Mouse (Mus musculus) liver, embryonic 12.5 days (tissue): Measurements from ENCODE around the gene Tmcc3. TPM values are rescaled to one million over a fixed set of nuclear protein-coding genes. Genes with fewer than 3 reads are reported as not detected.

Source experiments
- ATAC-seq: fragments of 200-750 bp; cut with Nextera tagmentation; 2 replicates; pipeline ENCODE4 v1.8.0; 2017; ENCODE audit warnings: moderate number of reproducible peaks, mild to moderate bottlenecking, moderate library complexity
- H3K27ac ChIP-seq: fragments of 300-500 bp; sonication (generic); 2 replicates; pipeline ENCODE4 v1.5.1; 2016; ENCODE audit warnings: mild to moderate bottlenecking
- H3K27me3 ChIP-seq: fragments of 300-500 bp; sonication (generic); replicated peaks from 2 replicates; pipeline ENCODE4 v1.6.1; 2016; ENCODE audit warnings: mild to moderate bottlenecking, moderate library complexity
- H3K36me3 ChIP-seq: fragments of 300-500 bp; sonication (generic); 2 replicates; pipeline ENCODE4 v1.6.1; 2016; ENCODE audit warnings: mild to moderate bottlenecking, moderate library complexity
- H3K4me1 ChIP-seq: fragments of 300-500 bp; sonication (generic); 2 replicates; pipeline ENCODE4 v1.6.1; 2016
- H3K4me2 ChIP-seq: fragments of 300-500 bp; sonication (generic); 2 replicates; pipeline ENCODE4 v1.6.1; 2016; ENCODE audit warnings: mild to moderate bottlenecking, moderate library complexity
- H3K4me3 ChIP-seq: fragments of 300-500 bp; sonication (generic); 2 replicates; pipeline ENCODE4 v1.5.1; 2016; ENCODE audit warnings: mild to moderate bottlenecking, moderate library complexity
- H3K9ac ChIP-seq: fragments of 300-500 bp; sonication (generic); 2 replicates; pipeline ENCODE4 v1.6.1; 2016; ENCODE audit warnings: mild to moderate bottlenecking, moderate library complexity
- H3K9me3 ChIP-seq: fragments of 300-500 bp; sonication (generic); replicated peaks from 2 replicates; pipeline ENCODE4 v1.6.1; 2016; ENCODE audit warnings: mild to moderate bottlenecking, moderate library complexity
- WGBS: fragments of 180-500 bp; shearing (Covaris S2); methylation state at CpG from one replicate; pipeline ENCODE4 v1.1.7; 2016; ENCODE audit not compliant: insufficient replicate concordance; 5-methylcytosine and 5-hydroxymethylcytosine counted together
- polyA plus RNA-seq: library from polyadenylated mRNA; unstranded; fragments of >200 nt; fragmentation: Nextera tagmentation; extraction: Ambion mirVana; gene quantifications from 2 replicates; pipeline ENCODE4 v1.2.1, GENCODE M21; 2016

The Tmcc3 gene
- 3.3 and 3.7 TPM in 2 replicates for polyA plus RNA-seq

GRCm38 (mm10) chr10:94311511-94312006 lies at the start of gene Tmcc3:
Gene Tmcc3, plus strand, starts transcription at chr10:94311949.
- H3K9ac ChIP-seq, result no peak within 1 kb of the TSS
- no peaks in the 10 kb centered on the region for H3K9me3 ChIP-seq
- no peak for ATAC-seq
- 4% methylated on average over 19 of the region's 19 CpGs for WGBS
- no peak within 1 kb of the TSS for H3K27ac ChIP-seq
- H3K4me2 ChIP-seq, result peak within 1 kb of the TSS; percentile 70
- peak within 1 kb of the TSS; percentile 45 for H3K4me3 ChIP-seq
- H3K36me3 ChIP-seq, result no peaks in the 10 kb centered on the region
- peaks cover 44% of the 10 kb centered on the region for H3K27me3 ChIP-seq
- peaks cover 9% of the 10 kb centered on the region; the same call in 1 of the 2 replicates for H3K4me1 ChIP-seq

DNA sequence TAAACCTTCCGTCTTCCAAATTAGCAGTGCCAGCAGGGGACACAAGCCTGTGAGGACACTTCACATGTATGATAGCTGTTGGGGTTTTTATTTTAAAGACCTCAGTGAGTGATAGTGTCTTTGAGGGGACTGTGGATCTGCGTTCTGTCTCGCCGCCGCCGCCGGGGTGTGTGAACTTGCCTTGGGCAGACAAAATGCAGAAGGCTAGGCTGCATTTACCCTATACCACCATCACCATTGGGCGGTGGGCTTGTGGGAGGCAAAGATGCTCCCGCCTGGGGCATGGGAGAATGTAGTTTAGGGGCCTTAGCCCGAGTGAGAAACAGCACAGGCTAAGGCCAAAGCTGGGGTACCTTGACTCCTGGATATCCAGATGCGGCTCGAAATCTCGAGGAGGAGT lies 49.1 kb upstream of the Tmcc3 start:
- no peak overlapping the region for H3K27ac ChIP-seq
- no peaks in the 10 kb centered on the region for H3K9me3 ChIP-seq
- no peak overlapping the region for H3K9ac ChIP-seq
- WGBS, result 83% methylated on average over 13 of the region's 13 CpGs
- no peak overlapping the region for H3K4me3 ChIP-seq
- no peak for ATAC-seq
- 0 out of 2 replicates have a peak, but pooled peaks cover 3% of the 10 kb centered on the region for H3K27me3 ChIP-seq
- H3K36me3 ChIP-seq, result no peaks in the 10 kb centered on the region
- no peak overlapping the region for H3K4me2 ChIP-seq
- H3K4me1 ChIP-seq, result no peaks in the 10 kb centered on the region

- no peak overlapping the region for H3K4me3 ChIP-seq
- no peaks in the 10 kb centered on the region for H3K4me1 ChIP-seq
- 0 out of 2 replicates have a peak, but pooled peaks cover 3% of the 10 kb centered on the region for H3K27me3 ChIP-seq
- no peak for ATAC-seq
- WGBS, result 69% methylated on average over 3 of the region's 3 CpGs
- H3K9ac ChIP-seq, result no peak overlapping the region
- H3K9me3 ChIP-seq, result no peaks in the 10 kb centered on the region
- H3K27ac ChIP-seq, result no peak overlapping the region
- no peak overlapping the region for H3K4me2 ChIP-seq
- H3K36me3 ChIP-seq, result no peaks in the 10 kb centered on the region
Measured at GRCm38 (mm10) chr10:94263211-94263610, 48.5 kb upstream of the Tmcc3 start.

DNA sequence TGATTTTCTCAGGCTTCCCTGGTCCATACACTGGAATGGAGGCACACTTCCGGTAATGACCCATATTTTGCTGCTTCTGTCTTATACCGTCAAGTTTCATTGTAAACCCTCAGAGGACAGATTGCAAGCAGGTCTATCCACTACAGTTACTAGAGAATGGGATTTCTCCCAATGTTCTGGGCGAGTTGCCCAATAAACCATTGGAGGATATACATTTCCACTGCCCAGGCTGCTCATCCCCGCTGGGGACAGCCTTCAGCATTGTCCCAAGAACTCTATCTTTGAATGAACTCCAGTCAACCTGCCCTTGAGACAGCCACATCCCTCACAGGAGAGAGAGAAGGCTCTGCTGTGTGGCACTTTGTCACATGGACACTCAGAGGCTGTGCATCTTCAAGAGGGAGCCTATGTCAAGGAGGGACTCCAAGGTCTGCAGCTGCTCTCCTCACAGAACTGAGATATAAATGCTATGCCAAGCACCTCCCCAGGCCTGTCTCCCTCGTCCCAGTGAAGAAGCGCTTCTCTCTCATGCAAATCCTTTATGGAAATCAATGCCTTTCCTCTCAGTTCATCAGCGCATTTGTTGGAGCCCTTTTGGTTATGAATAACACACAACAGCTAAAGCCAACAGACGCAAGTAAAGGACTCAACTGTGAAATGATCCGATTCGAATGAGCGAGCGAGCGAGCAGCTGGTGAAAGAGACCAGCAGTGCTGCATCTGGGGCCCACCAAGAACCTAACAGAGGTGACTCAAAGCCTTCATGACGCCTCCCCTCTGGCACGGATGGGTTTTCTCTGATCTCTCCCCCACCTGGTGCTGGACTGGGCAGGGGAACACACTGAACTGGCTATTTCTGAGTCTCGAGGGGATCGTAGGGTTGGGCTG lies 45.9 kb upstream of the Tmcc3 start:
- 72% methylated on average over 17 of the region's 17 CpGs for WGBS
- Histone ChIP-seq H3K4me1 (no peaks in the 10 kb centered on the region), H3K9ac (no peak overlapping the region), H3K4me3 (no peak overlapping the region), H3K27ac (no peak overlapping the region), H3K4me2 (no peak overlapping the region), H3K36me3 (no peaks in the 10 kb centered on the region), H3K9me3 (no peaks in the 10 kb centered on the region), H3K27me3 (0 out of 2 replicates have a peak, but pooled peaks cover 3% of the 10 kb centered on the region)
- ATAC-seq, result no peak

DNA sequence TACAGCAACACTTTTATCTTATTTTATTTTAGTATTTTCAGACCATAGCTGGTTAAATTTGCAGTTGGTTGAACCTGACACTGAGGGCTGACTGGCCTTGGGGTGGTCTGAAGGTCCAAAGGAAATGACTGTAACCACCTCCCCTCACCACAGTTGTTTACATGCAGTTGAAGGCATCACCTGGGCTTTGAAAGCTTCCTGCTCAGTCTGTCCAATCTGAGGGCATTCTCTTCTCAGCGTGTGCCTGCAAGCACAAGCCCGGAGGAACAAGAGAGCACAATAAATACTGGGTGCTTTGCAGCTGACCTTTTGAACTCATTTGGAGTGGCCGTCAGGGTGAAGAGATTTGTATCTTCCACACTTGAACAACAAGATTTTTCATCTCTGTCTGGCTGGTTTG lies 36.4 kb upstream of the Tmcc3 start:
- no peak for ATAC-seq
- no peak overlapping the region for H3K9ac ChIP-seq
- no peak overlapping the region for H3K27ac ChIP-seq
- WGBS, result 43% methylated on average over 3 of the region's 3 CpGs
- H3K4me2 ChIP-seq, result no peak overlapping the region
- no peaks in the 10 kb centered on the region for H3K4me1 ChIP-seq
- H3K4me3 ChIP-seq, result no peak overlapping the region
- H3K27me3 ChIP-seq, result no peaks in the 10 kb centered on the region
- H3K9me3 ChIP-seq, result no peaks in the 10 kb centered on the region
- H3K36me3 ChIP-seq, result no peaks in the 10 kb centered on the region

- Histone ChIP-seq H3K27ac (no peak overlapping the region), H3K9me3 (no peaks in the 10 kb centered on the region), H3K36me3 (no peaks in the 10 kb centered on the region), H3K9ac (no peak overlapping the region), H3K4me3 (no peak overlapping the region), H3K4me1 (no peaks in the 10 kb centered on the region), H3K4me2 (no peak overlapping the region), H3K27me3 (no peaks in the 10 kb centered on the region)
- 47% methylated on average over 2 of the region's 2 CpGs for WGBS
- no peak for ATAC-seq
Measured at GRCm38 (mm10) chr10:94276511-94276910, 35.2 kb upstream of the Tmcc3 start.

- 81% methylated on average over 8 of the region's 8 CpGs for WGBS
- Histone ChIP-seq H3K36me3 (no peaks in the 10 kb centered on the region), H3K4me2 (no peak overlapping the region), H3K9me3 (no peaks in the 10 kb centered on the region), H3K27me3 (0 out of 2 replicates have a peak, but pooled peaks cover 3% of the 10 kb centered on the region), H3K4me1 (no peaks in the 10 kb centered on the region), H3K4me3 (no peak overlapping the region), H3K9ac (no peak overlapping the region), H3K27ac (no peak overlapping the region)
- ATAC-seq, result no peak
Measured at GRCm38 (mm10) chr10:94282179-94282578, 29.6 kb upstream of the Tmcc3 start.

GRCm38 (mm10) chr10:94282797-94283196 lies 29.0 kb upstream of the Tmcc3 start:
- no peak overlapping the region for H3K9ac ChIP-seq
- H3K27ac ChIP-seq, result no peak overlapping the region
- H3K27me3 ChIP-seq, result 0 out of 2 replicates have a peak, but pooled peaks cover 3% of the 10 kb centered on the region
- no peaks in the 10 kb centered on the region for H3K9me3 ChIP-seq
- no peak overlapping the region for H3K4me3 ChIP-seq
- H3K36me3 ChIP-seq, result no peaks in the 10 kb centered on the region
- H3K4me2 ChIP-seq, result no peak overlapping the region
- H3K4me1 ChIP-seq, result no peaks in the 10 kb centered on the region
- WGBS, result 80% methylated on average over 7 of the region's 7 CpGs
- no peak for ATAC-seq

GRCm38 (mm10) chr10:94294437-94294836 lies 17.3 kb upstream of the Tmcc3 start:
- WGBS, result 65% methylated on average over 5 of the region's 5 CpGs
- H3K4me3 ChIP-seq, result no peak overlapping the region

GRCm38 (mm10) chr10:94294933-94295750 lies 16.6 kb upstream of the Tmcc3 start:
- Histone ChIP-seq H3K36me3 (no peaks in the 10 kb centered on the region), H3K9ac (no peak overlapping the region), H3K4me2 (no peak overlapping the region), H3K27ac (no peak overlapping the region), H3K9me3 (no peaks in the 10 kb centered on the region), H3K4me1 (no peaks in the 10 kb centered on the region), H3K27me3 (0 out of 2 replicates have a peak, but pooled peaks cover 3% of the 10 kb centered on the region), H3K4me3 (no peak overlapping the region)
- 59% methylated on average over 6 of the region's 6 CpGs for WGBS
- no peak for ATAC-seq

More at GRCm38 (mm10) chr10:94294437-94294836, 17.3 kb upstream of the Tmcc3 start:
- H3K36me3 ChIP-seq, result no peaks in the 10 kb centered on the region
- no peak overlapping the region for H3K27ac ChIP-seq
- H3K4me1 ChIP-seq, result no peaks in the 10 kb centered on the region
- H3K4me2 ChIP-seq, result no peak overlapping the region
- H3K27me3 ChIP-seq, result 0 out of 2 replicates have a peak, but pooled peaks cover 3% of the 10 kb centered on the region
- no peak overlapping the region for H3K9ac ChIP-seq
- H3K9me3 ChIP-seq, result no peaks in the 10 kb centered on the region
- no peak for ATAC-seq

GRCm38 (mm10) chr10:94295923-94296605 lies 15.7 kb upstream of the Tmcc3 start:
- no peaks in the 10 kb centered on the region for H3K36me3 ChIP-seq
- 0 out of 2 replicates have a peak, but pooled peaks cover 3% of the 10 kb centered on the region for H3K27me3 ChIP-seq
- no peak overlapping the region for H3K4me3 ChIP-seq
- 73% methylated on average over 5 of the region's 5 CpGs for WGBS
- H3K9me3 ChIP-seq, result no peaks in the 10 kb centered on the region
- H3K4me1 ChIP-seq, result no peaks in the 10 kb centered on the region
- no peak overlapping the region for H3K9ac ChIP-seq
- H3K27ac ChIP-seq, result no peak overlapping the region
- H3K4me2 ChIP-seq, result no peak overlapping the region
- no peak for ATAC-seq
